Mouse (Mus musculus) thymus, adult 2 months (tissue): ENCODE measurements at regions not wholly inside any gene's neighbourhood (a gene's known extent, or its start where the extent isn't known, plus 50 kb on each side); places are given as distances from the start of the nearest gene placed in this dataset.

Experiments
- CTCF ChIP-seq: fragments of 200-500 bp; IDR thresholded peaks from 2 replicates; pipeline ENCODE4 v1.5.1; 2012; ENCODE audit warnings: mild to moderate bottlenecking, control low read depth, low read length, moderate library complexity, borderline replicate concordance; ENCODE audit not compliant: control insufficient read depth, poor library complexity, insufficient read depth; ENCODE audit errors: extremely low read depth
- POLR2A ChIP-seq: fragments of 200-500 bp; IDR thresholded peaks from 2 replicates; pipeline ENCODE4 v1.6.1; 2012; ENCODE audit warnings: mild to moderate bottlenecking, low read length, control low read depth, moderate library complexity; ENCODE audit not compliant: control insufficient read depth, poor library complexity, insufficient read depth; ENCODE audit errors: extremely low read depth

DNA sequence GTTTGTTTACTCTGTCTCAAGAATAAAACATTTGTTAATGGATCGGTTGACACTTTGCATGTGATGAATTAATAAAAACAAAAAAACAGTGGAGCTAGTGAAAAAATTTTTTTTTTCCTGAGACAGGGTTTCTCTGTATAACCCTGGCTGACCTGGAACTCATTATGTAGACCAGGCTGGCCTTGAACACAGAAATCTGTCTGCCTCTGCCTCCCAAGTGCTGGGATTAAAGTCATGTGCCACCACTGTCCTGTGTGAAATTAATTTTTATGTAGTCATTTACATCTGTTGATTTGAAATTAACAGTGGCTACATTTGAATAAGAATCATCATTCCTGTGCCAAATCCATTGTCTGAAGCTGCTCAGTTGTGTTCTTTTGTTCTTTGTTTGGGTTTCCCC lies 2050.4 kb downstream of the A830018L16Rik start:
- TF ChIP-seq CTCF = no peak
- TF ChIP-seq POLR2A = no peak
